Mouse (Mus musculus) spleen, postnatal 36 days (tissue): ENCODE data around the gene Tpm1.

Source experiments
- DNase-seq, 2 experiments: peaks; one replicate each; pipeline ENCODE4 v3.0.0; 2022; ENCODE audit warnings: low spot score in 2 of 2, mixed read lengths in 1 of 2

Gene Tpm1

GRCm38 (mm10) chr9:66985377-66985776, 63.8 kb downstream of the Tpm1 start:
- DNase-seq: peak; percentile 38 to 48

DNA sequence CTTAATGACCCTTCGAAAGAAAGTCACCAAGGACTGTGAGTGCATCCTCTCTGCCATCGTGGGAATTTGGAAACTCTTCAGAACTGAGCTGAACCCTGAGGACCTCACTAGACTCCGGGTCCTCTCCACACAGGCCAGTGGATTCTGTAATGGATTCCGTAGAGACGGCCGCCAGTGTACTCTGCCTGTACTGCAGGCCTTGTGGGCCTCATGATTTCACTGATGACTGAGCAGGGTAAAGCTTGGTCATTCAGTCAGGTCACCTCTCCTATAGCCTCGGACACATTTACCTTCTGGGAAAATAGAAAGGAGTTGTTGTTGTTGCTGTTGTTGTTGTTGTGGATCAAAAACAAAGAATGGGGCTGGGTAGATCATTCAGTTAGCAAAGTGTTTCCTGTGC, 67.1 kb downstream of the Tpm1 start:
- DNase-seq: no peak

GRCm38 (mm10) chr9:66980458-66980857, 68.7 kb downstream of the Tpm1 start:
- peak; percentile 66 to 72 for DNase-seq

- no peak for DNase-seq
Observed at GRCm38 (mm10) chr9:66978468-66978867, 70.7 kb downstream of the Tpm1 start.

GRCm38 (mm10) chr9:66977982-66978381, 71.2 kb downstream of the Tpm1 start:
- DNase-seq: peak; percentile 57 to 58

- no peak for DNase-seq
Observed at GRCm38 (mm10) chr9:66977121-66977520, 72.1 kb downstream of the Tpm1 start.

- peak; percentile 95 to 96 for DNase-seq
Observed at GRCm38 (mm10) chr9:66975239-66975645, 74.0 kb downstream of the Tpm1 start, which contains the start of gene Lactb. TSS of gene Lactb (minus strand) at chr9:66975484.

- peak; percentile 91 to 92 for DNase-seq
Observed at GRCm38 (mm10) chr9:66974721-66975225, 74.4 kb downstream of the Tpm1 start.
